Comparison of ENCODE assay signal across 8 mouse cellular contexts in genomic region chr11:73198603-73199229, GRCm38 (mm10). TPM values are rescaled to one million over a fixed set of nuclear protein-coding genes. Genes with fewer than 3 reads are reported as not detected.
DNase-seq lines count a peak whose midpoint lies in the region; ATAC-seq and TF ChIP-seq lines count a peak whose summit lies in the region.

Gene Ctns, minus strand, starts transcription at chr11:73199042.

- H3K4me2 ChIP-seq in forebrain, embryonic 11.5 days (ENCODE audit: low read depth, low read length, severe bottlenecking): peak within 1 kb of the TSS; percentile 89
- peak within 1 kb of the TSS; percentile 97 for H3K4me2 ChIP-seq in lung, embryonic 14.5 days

- peak; percentile 89 for DNase-seq in MN1 (ENCODE audit: low spot score)
- DNase-seq in brain, embryonic 14.5 days (ENCODE audit: low read depth): peak; percentile 96
- peak; percentile 83 for DNase-seq in forebrain, embryonic 11.5 days (ENCODE audit: low spot score)
- DNase-seq in layer of hippocampus, adult 9-10 months (ENCODE audit: low spot score): peak; percentile 16
- DNase-seq in lung, embryonic 14.5 days: peak; percentile 84
- DNase-seq in retina, adult 2 months (ENCODE audit: low read depth, low spot score): peak; percentile 81
- no peak for DNase-seq in ovary, postnatal 36 days (ENCODE audit: low spot score)

- no peak for TF ChIP-seq CTCF in brain, embryonic 14.5 days (IDR thresholded peaks at IDR 0.05; ENCODE audit: borderline replicate concordance, extremely low read depth, insufficient read depth, insufficient read length)
- no peak for TF ChIP-seq CTCF in lung, embryonic 14.5 days (IDR thresholded peaks at IDR 0.05; ENCODE audit: low read depth)

- no peaks in the 10 kb centered on the region for H3K36me3 ChIP-seq in forebrain, embryonic 11.5 days (ENCODE audit: control insufficient read depth, insufficient read depth, low read length)
- no peaks in the 10 kb centered on the region for H3K36me3 ChIP-seq in lung, embryonic 14.5 days (ENCODE audit: insufficient read depth)

- 2% methylated on average over 22 of the region's 22 CpGs for WGBS in forebrain, embryonic 11.5 days
- WGBS in lung, embryonic 14.5 days: 1% methylated on average over 22 of the region's 22 CpGs

- H3K9me3 ChIP-seq in forebrain, embryonic 11.5 days (ENCODE audit: control insufficient read depth, low read length): no peaks in the 10 kb centered on the region
- H3K9me3 ChIP-seq in lung, embryonic 14.5 days (ENCODE audit: low read depth, low read length): no peaks in the 10 kb centered on the region

- H3K27me3 ChIP-seq in forebrain, embryonic 11.5 days (ENCODE audit: control insufficient read depth, insufficient read depth, low read length): no peaks in the 10 kb centered on the region
- H3K27me3 ChIP-seq in lung, embryonic 14.5 days (ENCODE audit: insufficient read depth, low read length): no peaks in the 10 kb centered on the region

- peaks cover 4% of the 10 kb centered on the region; the same call in 1 of the 2 replicates for H3K4me1 ChIP-seq in forebrain, embryonic 11.5 days (replicated peaks; ENCODE audit: control insufficient read depth, insufficient read depth, low read length)
- no peaks in the 10 kb centered on the region for H3K4me1 ChIP-seq in lung, embryonic 14.5 days (ENCODE audit: insufficient read depth)

- H3K9ac ChIP-seq in forebrain, embryonic 11.5 days (ENCODE audit: low read length): peak within 1 kb of the TSS; percentile 63
- H3K9ac ChIP-seq in lung, embryonic 14.5 days: peak within 1 kb of the TSS; percentile 69

- TF ChIP-seq POLR2A in brain, embryonic 14.5 days (IDR thresholded peaks at IDR 0.05; ENCODE audit: borderline replicate concordance, extremely low read depth, insufficient read depth, insufficient read length, poor library complexity, severe bottlenecking): peak; percentile 30; the same call in 1 of the 2 replicates

- peak; percentile 95 for ATAC-seq in forebrain, embryonic 11.5 days (replicated peaks; ENCODE audit: low FRiP score)
- peak; percentile 89 to 92 for ATAC-seq in hematopoietic stem cell, adult 5-6 weeks (replicated peaks in 1 of 2; ENCODE audit: insufficient read depth in 1 of 2, low FRiP score in 2 of 2, low TSS enrichment in 1 of 2, low read depth in 1 of 2, poor library complexity in 2 of 2, severe bottlenecking in 2 of 2)
- peak; percentile 96 for ATAC-seq in lung, embryonic 14.5 days (ENCODE audit: insufficient read depth)

- no peak within 1 kb of the TSS for H3K27ac ChIP-seq in forebrain, embryonic 11.5 days (ENCODE audit: low read depth, low read length)
- H3K27ac ChIP-seq in lung, embryonic 14.5 days (ENCODE audit: low read depth): no peak within 1 kb of the TSS

- peak within 1 kb of the TSS; percentile 47 for H3K4me3 ChIP-seq in forebrain, embryonic 11.5 days (ENCODE audit: low read depth, low read length)
- H3K4me3 ChIP-seq in lung, embryonic 14.5 days (ENCODE audit: low read depth, low read length): peak within 1 kb of the TSS; percentile 61

RNA-seq across cellular contexts. Expression of gene Ctns, which starts in this region (rescaled TPM):
- 25.5 and 25.7 TPM in 2 replicates for polyA plus RNA-seq in brain, embryonic 14.5 days (2012; rRNA removed)
- 19.7 and 19.8 TPM in 2 replicates for polyA plus RNA-seq in forebrain, embryonic 11.5 days (2014; fragmentation: Nextera tagmentation; extraction: Ambion mirVana)
- total RNA-seq in hematopoietic stem cell, adult 5-6 weeks (2017): 6.6 and 16.3 TPM in 2 replicates
- 11.4 and 12.7 TPM in 2 replicates for polyA plus RNA-seq in lung, embryonic 14.5 days (2014; fragmentation: Nextera tagmentation; extraction: Ambion mirVana)
